Mouse (Mus musculus) midbrain, embryonic 15.5 days (tissue): ENCODE data around the gene Dhps. TPM values are rescaled to one million over a fixed set of nuclear protein-coding genes. Genes with fewer than 3 reads are reported as not detected.

Experiments used
- ATAC-seq: fragments of 200-750 bp; cut with Nextera tagmentation; replicated peaks from 2 replicates; pipeline ENCODE4 v1.8.0; 2017; ENCODE audit warnings: moderate TSS enrichment
- H3K27ac ChIP-seq: fragments of 300-500 bp; sonication (generic); 2 replicates; pipeline ENCODE4 v1.5.1; 2015; ENCODE audit warnings: mild to moderate bottlenecking, inconsistent platforms
- H3K27me3 ChIP-seq: fragments of 300-500 bp; sonication (generic); replicated peaks from 2 replicates; pipeline ENCODE4 v1.6.1; 2015; ENCODE audit warnings: inconsistent platforms
- H3K36me3 ChIP-seq: fragments of 300-500 bp; sonication (generic); replicated peaks from 2 replicates; pipeline ENCODE4 v1.6.1; 2015; ENCODE audit warnings: inconsistent platforms
- H3K4me1 ChIP-seq: fragments of 300-500 bp; sonication (generic); 2 replicates; pipeline ENCODE4 v1.6.1; 2015; ENCODE audit warnings: inconsistent platforms
- H3K4me2 ChIP-seq: fragments of 300-500 bp; sonication (generic); 2 replicates; pipeline ENCODE4 v1.6.1; 2015; ENCODE audit warnings: inconsistent platforms, mild to moderate bottlenecking, moderate library complexity
- H3K4me3 ChIP-seq: fragments of 300-500 bp; sonication (generic); 2 replicates; pipeline ENCODE4 v1.5.1; 2015; ENCODE audit warnings: mild to moderate bottlenecking, inconsistent platforms
- H3K9ac ChIP-seq: fragments of 300-500 bp; sonication (generic); 2 replicates; pipeline ENCODE4 v1.6.1; 2015; ENCODE audit warnings: mild to moderate bottlenecking, inconsistent platforms
- H3K9me3 ChIP-seq: fragments of 300-500 bp; sonication (generic); 2 replicates; pipeline ENCODE4 v1.6.1; 2016; ENCODE audit warnings: inconsistent platforms
- WGBS: fragments of 180-500 bp; shearing (Covaris S2); methylation state at CpG from one replicate; pipeline ENCODE4 v1.1.7; 2015; ENCODE audit warnings: mixed read lengths; 5-methylcytosine and 5-hydroxymethylcytosine counted together
- polyA plus RNA-seq: library from polyadenylated mRNA; unstranded; fragments of >200 nt; fragmentation: Nextera tagmentation; extraction: Ambion mirVana; gene quantifications from 2 replicates; pipeline ENCODE4 v1.2.1, GENCODE M21; 2015

Gene Dhps
- polyA plus RNA-seq, 1 experiment from 2014 or later = 111 TPM

- peak within 1 kb of the TSS; percentile 65 for H3K9ac ChIP-seq
- peak within 1 kb of the TSS; percentile 68 for H3K4me3 ChIP-seq
- no peak within 1 kb of the TSS for H3K27ac ChIP-seq
- H3K4me1 ChIP-seq = peaks cover 37% of the 10 kb centered on the region
- under 1% methylated on average over 30 of the region's 30 CpGs for WGBS
- no peaks in the 10 kb centered on the region for H3K9me3 ChIP-seq
- H3K36me3 ChIP-seq = peaks cover 7% of the 10 kb centered on the region; the same call in 1 of the 2 replicates
- peak within 1 kb of the TSS; percentile 98 for H3K4me2 ChIP-seq
- ATAC-seq = peak; percentile 85
- no peaks in the 10 kb centered on the region for H3K27me3 ChIP-seq
Observed at GRCm38 (mm10) chr8:85083108-85083813, 11.7 kb downstream of the Dhps start, which contains the start of gene Man2b1. Gene Man2b1, plus strand, starts transcription at chr8:85083270.

GRCm38 (mm10) chr8:85084633-85085032, 13.1 kb downstream of the Dhps start:
- no peak overlapping the region for H3K27ac ChIP-seq
- no peak overlapping the region for H3K4me3 ChIP-seq
- ATAC-seq = no peak
- H3K9ac ChIP-seq = no peak overlapping the region
- H3K27me3 ChIP-seq = no peaks in the 10 kb centered on the region
- peaks cover 33% of the 10 kb centered on the region for H3K4me1 ChIP-seq
- peaks cover 7% of the 10 kb centered on the region; the same call in 1 of the 2 replicates for H3K36me3 ChIP-seq
- WGBS = 92% methylated on average over 8 of the region's 8 CpGs
- H3K4me2 ChIP-seq = no peak overlapping the region
- no peaks in the 10 kb centered on the region for H3K9me3 ChIP-seq

GRCm38 (mm10) chr8:85086238-85086637, 14.7 kb downstream of the Dhps start:
- Histone ChIP-seq H3K4me1 (peaks cover 26% of the 10 kb centered on the region), H3K27me3 (no peaks in the 10 kb centered on the region), H3K4me3 (no peak overlapping the region), H3K9me3 (no peaks in the 10 kb centered on the region), H3K9ac (no peak overlapping the region), H3K36me3 (peaks cover 7% of the 10 kb centered on the region; the same call in 1 of the 2 replicates), H3K27ac (no peak overlapping the region), H3K4me2 (no peak overlapping the region)
- no peak for ATAC-seq
- WGBS = 84% methylated on average over 3 of the region's 3 CpGs

GRCm38 (mm10) chr8:85088771-85089170, 17.2 kb downstream of the Dhps start:
- 86% methylated on average over 2 of the region's 2 CpGs for WGBS

GRCm38 (mm10) chr8:85090856-85091255, 19.3 kb downstream of the Dhps start:
- no peak overlapping the region for H3K4me2 ChIP-seq
- no peak overlapping the region for H3K27ac ChIP-seq
- H3K4me3 ChIP-seq = no peak overlapping the region
- no peaks in the 10 kb centered on the region for H3K9me3 ChIP-seq
- H3K4me1 ChIP-seq = no peaks in the 10 kb centered on the region
- H3K36me3 ChIP-seq = peaks cover 8% of the 10 kb centered on the region; the same call in 1 of the 2 replicates
- H3K27me3 ChIP-seq = no peaks in the 10 kb centered on the region
- ATAC-seq = no peak
- no peak overlapping the region for H3K9ac ChIP-seq
- 92% methylated on average over 11 of the region's 11 CpGs for WGBS

More at GRCm38 (mm10) chr8:85088771-85089170, 17.2 kb downstream of the Dhps start:
- Histone ChIP-seq H3K4me3 (no peak overlapping the region), H3K27me3 (no peaks in the 10 kb centered on the region), H3K4me2 (no peak overlapping the region), H3K27ac (no peak overlapping the region), H3K4me1 (peaks cover 6% of the 10 kb centered on the region), H3K36me3 (peaks cover 7% of the 10 kb centered on the region; the same call in 1 of the 2 replicates), H3K9ac (no peak overlapping the region), H3K9me3 (no peaks in the 10 kb centered on the region)
- ATAC-seq = no peak

GRCm38 (mm10) chr8:85091526-85092090, 20.1 kb downstream of the Dhps start:
- 34% methylated on average over 21 of the region's 21 CpGs for WGBS
- Histone ChIP-seq H3K27me3 (no peaks in the 10 kb centered on the region), H3K36me3 (peaks cover 13% of the 10 kb centered on the region; the same call in 1 of the 2 replicates)

GRCm38 (mm10) chr8:85095051-85095450, 23.5 kb downstream of the Dhps start:
- Histone ChIP-seq H3K27me3 (no peaks in the 10 kb centered on the region), H3K9me3 (no peaks in the 10 kb centered on the region), H3K4me3 (no peak overlapping the region), H3K9ac (no peak overlapping the region), H3K4me2 (no peak overlapping the region), H3K4me1 (no peaks in the 10 kb centered on the region), H3K36me3 (peaks cover 23% of the 10 kb centered on the region; the same call in 1 of the 2 replicates), H3K27ac (no peak overlapping the region)
- ATAC-seq = no peak
- WGBS = 91% methylated on average over 13 of the region's 13 CpGs

More at GRCm38 (mm10) chr8:85091526-85092090, 20.1 kb downstream of the Dhps start:
- Histone ChIP-seq H3K27ac (no peak overlapping the region), H3K4me3 (no peak overlapping the region), H3K9me3 (no peaks in the 10 kb centered on the region), H3K9ac (no peak overlapping the region), H3K4me1 (no peaks in the 10 kb centered on the region), H3K4me2 (no peak overlapping the region)
- ATAC-seq = no peak

- Histone ChIP-seq H3K4me2 (no peak overlapping the region), H3K9ac (no peak overlapping the region), H3K27ac (no peak overlapping the region), H3K36me3 (peaks cover 23% of the 10 kb centered on the region; the same call in 1 of the 2 replicates), H3K4me1 (no peaks in the 10 kb centered on the region), H3K4me3 (no peak overlapping the region), H3K9me3 (no peaks in the 10 kb centered on the region), H3K27me3 (no peaks in the 10 kb centered on the region)
- no peak for ATAC-seq
- 93% methylated on average over 7 of the region's 7 CpGs for WGBS
Observed at GRCm38 (mm10) chr8:85095566-85095965, 24.0 kb downstream of the Dhps start.

- no peak for ATAC-seq
- Histone ChIP-seq H3K9ac (no peak overlapping the region), H3K36me3 (peaks cover 23% of the 10 kb centered on the region; the same call in 1 of the 2 replicates), H3K4me2 (no peak overlapping the region), H3K27ac (no peak overlapping the region), H3K27me3 (no peaks in the 10 kb centered on the region), H3K4me1 (no peaks in the 10 kb centered on the region), H3K9me3 (no peaks in the 10 kb centered on the region), H3K4me3 (no peak overlapping the region)
- WGBS = 95% methylated on average over 16 of the region's 16 CpGs
Observed at GRCm38 (mm10) chr8:85096196-85096595, 24.6 kb downstream of the Dhps start.

- ATAC-seq = no peak
- Histone ChIP-seq H3K4me3 (no peak overlapping the region), H3K36me3 (peaks cover 23% of the 10 kb centered on the region; the same call in 1 of the 2 replicates), H3K9me3 (no peaks in the 10 kb centered on the region), H3K4me2 (no peak overlapping the region), H3K4me1 (no peaks in the 10 kb centered on the region), H3K27ac (no peak overlapping the region), H3K27me3 (no peaks in the 10 kb centered on the region), H3K9ac (no peak overlapping the region)
- 93% methylated on average over 4 of the region's 4 CpGs for WGBS
Observed at GRCm38 (mm10) chr8:85096850-85097249, 25.3 kb downstream of the Dhps start.

GRCm38 (mm10) chr8:85100076-85100665, 28.6 kb downstream of the Dhps start:
- 88% methylated on average over 4 of the region's 4 CpGs for WGBS
- Histone ChIP-seq H3K4me3 (no peak overlapping the region), H3K4me2 (no peak overlapping the region), H3K36me3 (peaks cover 23% of the 10 kb centered on the region; the same call in 1 of the 2 replicates), H3K27me3 (no peaks in the 10 kb centered on the region), H3K4me1 (no peaks in the 10 kb centered on the region), H3K9ac (no peak overlapping the region), H3K9me3 (no peaks in the 10 kb centered on the region), H3K27ac (no peak overlapping the region)
- ATAC-seq = no peak

- H3K4me1 ChIP-seq = no peaks in the 10 kb centered on the region
- ATAC-seq = no peak
- no peak overlapping the region for H3K9ac ChIP-seq
- no peaks in the 10 kb centered on the region for H3K9me3 ChIP-seq
- H3K36me3 ChIP-seq = peaks cover 21% of the 10 kb centered on the region
- no peaks in the 10 kb centered on the region for H3K27me3 ChIP-seq
- no peak overlapping the region for H3K4me3 ChIP-seq
- no peak overlapping the region for H3K4me2 ChIP-seq
- no peak overlapping the region for H3K27ac ChIP-seq
- WGBS = 96% methylated on average over 10 of the region's 10 CpGs
Observed at GRCm38 (mm10) chr8:85113241-85113640, 41.7 kb downstream of the Dhps start.
